Mouse (Mus musculus) kidney, adult 2 months (tissue): ENCODE measurements around the gene Smarca2.

Experiments used
- CTCF ChIP-seq: fragments of 200-500 bp; conservative IDR thresholded peaks from 2 replicates; pipeline ENCODE4 v1.5.1; 2011; ENCODE audit warnings: low read depth, mild to moderate bottlenecking, control low read depth, low read length, moderate library complexity, mixed read lengths; ENCODE audit not compliant: insufficient read depth, insufficient read length
- POLR2A ChIP-seq: fragments of 200-500 bp; IDR thresholded peaks from one replicate; pipeline ENCODE4 v1.6.1; 2011; ENCODE audit warnings: low read depth, low read length, control low read depth

- TF ChIP-seq CTCF (no peak), POLR2A (no peak)
These were observed 25.9 kb downstream of the Smarca2 start for GRCm38 (mm10) chr19:26630712-26631235.
